Mouse (Mus musculus): ENCODE data around the gene Zfp46. TPM values are rescaled to one million over a fixed set of nuclear protein-coding genes. Genes with fewer than 3 reads are reported as not detected.

Gene Zfp46
- polyA plus RNA-seq, 1 experiment from 2014 or later = 1.9 TPM

GRCm38 (mm10) chr4:136270648-136271047 is 13.8 kb upstream of the Zfp46 start:
- no peak overlapping the region for H3K4me3 ChIP-seq (ENCODE audit: low read depth, low read length)
- no peak overlapping the region for H3K27ac ChIP-seq (ENCODE audit: low read depth)
- 79% methylated on average over 8 of the region's 8 CpGs for WGBS (ENCODE audit: insufficient replicate concordance)
- no peak for DNase-seq
- ATAC-seq = no peak
- no peaks in the 10 kb centered on the region for H3K27me3 ChIP-seq (ENCODE audit: insufficient read depth, low read length)
- H3K36me3 ChIP-seq (replicated peaks; ENCODE audit: insufficient read depth, low read length) = peaks cover 4% of the 10 kb centered on the region; the same call in 1 of the 2 replicates
- H3K9ac ChIP-seq (replicated peaks) = no peak overlapping the region
- no peak overlapping the region for H3K4me2 ChIP-seq (ENCODE audit: low read depth, low read length)
- H3K9me3 ChIP-seq (ENCODE audit: low read length) = peaks cover 5% of the 10 kb centered on the region; the same call in 1 of the 2 replicates
- peaks cover 4% of the 10 kb centered on the region; the same call in 1 of the 2 replicates for H3K4me1 ChIP-seq (ENCODE audit: insufficient read depth)
- TF ChIP-seq CTCF (IDR thresholded peaks at IDR 0.05; ENCODE audit: low read depth) (no peak), EP300 (IDR thresholded peaks at IDR 0.05; ENCODE audit: low read depth) (no peak)

- no peak for TF ChIP-seq CTCF (IDR thresholded peaks at IDR 0.05; ENCODE audit: low read depth)
- no peak for TF ChIP-seq EP300 (IDR thresholded peaks at IDR 0.05; ENCODE audit: low read depth)
- H3K9me3 ChIP-seq (ENCODE audit: low read length) = no peaks in the 10 kb centered on the region
- ATAC-seq (no peak), DNase-seq (no peak)
- H3K36me3 ChIP-seq (replicated peaks; ENCODE audit: insufficient read depth, low read length) = no peaks in the 10 kb centered on the region
- no peaks in the 10 kb centered on the region for H3K27me3 ChIP-seq (ENCODE audit: insufficient read depth, low read length)
- no peak overlapping the region for H3K4me3 ChIP-seq (ENCODE audit: low read depth, low read length)
- H3K4me1 ChIP-seq (ENCODE audit: insufficient read depth) = peaks cover 6% of the 10 kb centered on the region; the same call in 1 of the 2 replicates
- 73% methylated on average over 8 of the region's 8 CpGs for WGBS (ENCODE audit: insufficient replicate concordance)
- H3K27ac ChIP-seq (ENCODE audit: low read depth) = no peak overlapping the region
- H3K4me2 ChIP-seq (ENCODE audit: low read depth, low read length) = no peak overlapping the region
- no peak overlapping the region for H3K9ac ChIP-seq (replicated peaks)
These were observed 3.4 kb upstream of the Zfp46 start for GRCm38 (mm10) chr4:136281097-136281496.

GRCm38 (mm10) chr4:136281611-136282010 is 2.9 kb upstream of the Zfp46 start:
- 64% methylated on average over 9 of the region's 9 CpGs for WGBS (ENCODE audit: insufficient replicate concordance)
- no peaks in the 10 kb centered on the region for H3K9me3 ChIP-seq (ENCODE audit: low read length)
- ATAC-seq = no peak
- no peak for DNase-seq
- no peak for TF ChIP-seq CTCF (IDR thresholded peaks at IDR 0.05; ENCODE audit: low read depth)
- TF ChIP-seq EP300 (IDR thresholded peaks at IDR 0.05; ENCODE audit: low read depth) = no peak
- H3K27me3 ChIP-seq (ENCODE audit: insufficient read depth, low read length) = no peaks in the 10 kb centered on the region
- H3K9ac ChIP-seq (replicated peaks) = no peak overlapping the region
- H3K36me3 ChIP-seq (replicated peaks; ENCODE audit: insufficient read depth, low read length) = no peaks in the 10 kb centered on the region
- no peak overlapping the region for H3K4me3 ChIP-seq (ENCODE audit: low read depth, low read length)
- H3K27ac ChIP-seq (ENCODE audit: low read depth) = no peak overlapping the region
- no peak overlapping the region for H3K4me2 ChIP-seq (ENCODE audit: low read depth, low read length)
- H3K4me1 ChIP-seq (ENCODE audit: insufficient read depth) = peaks cover 10% of the 10 kb centered on the region

GRCm38 (mm10) chr4:136282621-136283480 is 1.6 kb upstream of the Zfp46 start:
- H3K27ac ChIP-seq (ENCODE audit: low read depth) = peak overlapping the region; percentile 65
- H3K9ac ChIP-seq (replicated peaks) = no peak overlapping the region
- no peak for DNase-seq
- H3K27me3 ChIP-seq (ENCODE audit: insufficient read depth, low read length) = no peaks in the 10 kb centered on the region
- no peaks in the 10 kb centered on the region; the same call in 1 of the 2 replicates for H3K36me3 ChIP-seq (replicated peaks; ENCODE audit: insufficient read depth, low read length)
- no peak for ATAC-seq
- no peaks in the 10 kb centered on the region for H3K9me3 ChIP-seq (ENCODE audit: low read length)
- peaks cover 12% of the 10 kb centered on the region for H3K4me1 ChIP-seq (ENCODE audit: insufficient read depth)
- no peak overlapping the region for H3K4me2 ChIP-seq (ENCODE audit: low read depth, low read length)
- no peak overlapping the region for H3K4me3 ChIP-seq (ENCODE audit: low read depth, low read length)
- WGBS (ENCODE audit: insufficient replicate concordance) = 52% methylated on average over 10 of the region's 10 CpGs
- TF ChIP-seq EP300 (IDR thresholded peaks at IDR 0.05; ENCODE audit: low read depth) (no peak), CTCF (IDR thresholded peaks at IDR 0.05; ENCODE audit: low read depth) (no peak)

- TF ChIP-seq EP300 (IDR thresholded peaks at IDR 0.05; ENCODE audit: low read depth) (no peak), CTCF (IDR thresholded peaks at IDR 0.05; ENCODE audit: low read depth) (no peak)
- no peak overlapping the region for H3K27ac ChIP-seq (ENCODE audit: low read depth)
- ATAC-seq = no peak
These were observed 700 bp upstream of the Zfp46 start for GRCm38 (mm10) chr4:136283783-136284182.

GRCm38 (mm10) chr4:136284891-136285290 is 408 bp downstream of the Zfp46 start:
- peak overlapping the region; percentile 77 for H3K27ac ChIP-seq (ENCODE audit: low read depth)
- no peak for ATAC-seq
- peaks cover 12% of the 10 kb centered on the region for H3K4me1 ChIP-seq (ENCODE audit: insufficient read depth)
- H3K36me3 ChIP-seq (replicated peaks; ENCODE audit: insufficient read depth, low read length) = peaks cover 16% of the 10 kb centered on the region
- peak overlapping the region; percentile 91 for H3K4me2 ChIP-seq (ENCODE audit: low read depth, low read length)
- peak overlapping the region; percentile 72 for H3K9ac ChIP-seq (replicated peaks)
- H3K4me3 ChIP-seq (ENCODE audit: low read depth, low read length) = peak overlapping the region; percentile 73
- TF ChIP-seq EP300 (IDR thresholded peaks at IDR 0.05; ENCODE audit: low read depth) = no peak
- no peak for TF ChIP-seq CTCF (IDR thresholded peaks at IDR 0.05; ENCODE audit: low read depth)
- no peak for DNase-seq
- H3K27me3 ChIP-seq (ENCODE audit: insufficient read depth, low read length) = no peaks in the 10 kb centered on the region
- WGBS (ENCODE audit: insufficient replicate concordance) = 36% methylated on average over 6 of the region's 6 CpGs
- H3K9me3 ChIP-seq (ENCODE audit: low read length) = no peaks in the 10 kb centered on the region

More at GRCm38 (mm10) chr4:136283783-136284182, 700 bp upstream of the Zfp46 start:
- 63% methylated on average over 2 of the region's 2 CpGs for WGBS (ENCODE audit: insufficient replicate concordance)
- peaks cover 9% of the 10 kb centered on the region for H3K36me3 ChIP-seq (replicated peaks; ENCODE audit: insufficient read depth, low read length)
- no peak overlapping the region for H3K4me3 ChIP-seq (ENCODE audit: low read depth, low read length)
- DNase-seq = no peak
- no peaks in the 10 kb centered on the region for H3K9me3 ChIP-seq (ENCODE audit: low read length)
- peaks cover 12% of the 10 kb centered on the region for H3K4me1 ChIP-seq (ENCODE audit: insufficient read depth)
- no peak overlapping the region for H3K4me2 ChIP-seq (ENCODE audit: low read depth, low read length)
- no peaks in the 10 kb centered on the region for H3K27me3 ChIP-seq (ENCODE audit: insufficient read depth, low read length)
- H3K9ac ChIP-seq (replicated peaks) = no peak overlapping the region

Measured in liver, postnatal 0 days (tissue).